Mouse (Mus musculus): ENCODE results near the gene Gpr68.

GRCm38 (mm10) chr12:100839926-100840325 lies 68.1 kb downstream of the Gpr68 start:
- TF ChIP-seq CTCF (IDR thresholded peaks at IDR 0.05; ENCODE audit: borderline replicate concordance, control insufficient read depth, extremely low read depth, insufficient read depth, low read length, poor library complexity) (no peak), POLR2A (IDR thresholded peaks at IDR 0.05; ENCODE audit: control insufficient read depth, extremely low read depth, insufficient read depth, low read length, poor library complexity) (no peak)

Data from thymus, adult 2 months (tissue).